Mouse (Mus musculus) liver, embryonic 14.5 days (tissue): ENCODE results near the gene Cspg4. TPM values are rescaled to one million over a fixed set of nuclear protein-coding genes. Genes with fewer than 3 reads are reported as not detected.

ENCODE experiments used
- ATAC-seq: fragments of 200-750 bp; cut with Nextera tagmentation; 2 replicates; pipeline ENCODE4 v1.8.0; 2017; ENCODE audit warnings: moderate number of reproducible peaks, mild to moderate bottlenecking, moderate library complexity; ENCODE audit not compliant: insufficient read depth
- DNase-seq, 3 experiments: peaks; one replicate each; pipeline ENCODE4 v3.0.0-alpha.2; 2012 to 2013; ENCODE audit warnings: low read depth in 3 of 3, low spot score in 3 of 3
- H3K27ac ChIP-seq: fragments of 300-500 bp; sonication (generic); 2 replicates; pipeline ENCODE4 v1.5.1; 2014; ENCODE audit warnings: moderate library complexity, mild to moderate bottlenecking, control low read depth, inconsistent platforms
- H3K27me3 ChIP-seq: fragments of 300-500 bp; sonication (generic); 2 replicates; pipeline ENCODE4 v1.6.1; 2014; ENCODE audit warnings: mild to moderate bottlenecking, low read length, moderate library complexity; ENCODE audit not compliant: control insufficient read depth, insufficient read depth
- H3K36me3 ChIP-seq: fragments of 300-500 bp; sonication (generic); replicated peaks from 2 replicates; pipeline ENCODE4 v1.6.1; 2014; ENCODE audit warnings: low read depth; ENCODE audit not compliant: control insufficient read depth, insufficient read depth
- H3K4me1 ChIP-seq, 2 experiments: fragments of 200-500 bp in 1 of 2; fragments of 300-500 bp in 1 of 2; sonication (generic) in 1 of 2; replicated peaks; 2 replicates each; pipeline ENCODE4 v1.6.1; 2012 to 2014; ENCODE audit warnings: antibody characterized with exemption in 1 of 2, inconsistent platforms in 1 of 2, low read length in 1 of 2; ENCODE audit not compliant: control insufficient read depth in 2 of 2, insufficient read depth in 2 of 2
- H3K4me2 ChIP-seq: fragments of 300-500 bp; sonication (generic); 2 replicates; pipeline ENCODE4 v1.6.1; 2014; ENCODE audit warnings: low read depth, mild to moderate bottlenecking, control low read depth, moderate library complexity
- H3K4me3 ChIP-seq, 2 experiments: fragments of 200-500 bp in 1 of 2; fragments of 300-500 bp in 1 of 2; sonication (generic) in 1 of 2; 2 replicates each; pipeline ENCODE4 v1.5.1; 2012 to 2014; ENCODE audit warnings: low read depth in 2 of 2, low read length in 2 of 2, mild to moderate bottlenecking in 2 of 2, control low read depth in 1 of 2, inconsistent platforms in 1 of 2, moderate library complexity in 1 of 2; ENCODE audit not compliant: insufficient read depth in 1 of 2
- H3K9ac ChIP-seq: fragments of 300-500 bp; sonication (generic); replicated peaks from 2 replicates; pipeline ENCODE4 v1.6.1; 2014; ENCODE audit warnings: mild to moderate bottlenecking, control low read depth, moderate library complexity
- H3K9me3 ChIP-seq: fragments of 300-500 bp; sonication (generic); 2 replicates; pipeline ENCODE4 v1.6.1; 2016; ENCODE audit warnings: low read length, mixed read lengths; ENCODE audit not compliant: control insufficient read depth
- CTCF ChIP-seq: IDR thresholded peaks from 2 replicates; pipeline ENCODE4 v1.5.1; 2016; ENCODE audit warnings: antibody characterized with exemption, low read depth, control low read depth
- EP300 ChIP-seq: IDR thresholded peaks from 2 replicates; pipeline ENCODE4 v1.6.1; 2016; ENCODE audit warnings: antibody characterized with exemption, low read depth
- WGBS: fragments of 180-500 bp; shearing (Covaris S2); extraction: QIAGEN DNeasy Blood & Tissue Kit; methylation state at CpG from one replicate; pipeline ENCODE4 v1.1.7; 2014; ENCODE audit not compliant: insufficient replicate concordance; 5-methylcytosine and 5-hydroxymethylcytosine counted together
- polyA plus RNA-seq, 2 experiments: library from polyadenylated mRNA; depleted of rRNA in 1 of 2; stranded (reverse) in 1 of 2; unstranded in 1 of 2; fragments of >200 nt; fragmentation: Nextera tagmentation in 1 of 2; extraction: Ambion mirVana in 1 of 2; gene quantifications; 2 replicates each; pipeline versions ENCODE4 v1.2.1 to v1.2.3; 2012 to 2014

Cspg4 gene
- polyA plus RNA-seq, 2 experiments = 0.08 to 0.16 TPM

DNA sequence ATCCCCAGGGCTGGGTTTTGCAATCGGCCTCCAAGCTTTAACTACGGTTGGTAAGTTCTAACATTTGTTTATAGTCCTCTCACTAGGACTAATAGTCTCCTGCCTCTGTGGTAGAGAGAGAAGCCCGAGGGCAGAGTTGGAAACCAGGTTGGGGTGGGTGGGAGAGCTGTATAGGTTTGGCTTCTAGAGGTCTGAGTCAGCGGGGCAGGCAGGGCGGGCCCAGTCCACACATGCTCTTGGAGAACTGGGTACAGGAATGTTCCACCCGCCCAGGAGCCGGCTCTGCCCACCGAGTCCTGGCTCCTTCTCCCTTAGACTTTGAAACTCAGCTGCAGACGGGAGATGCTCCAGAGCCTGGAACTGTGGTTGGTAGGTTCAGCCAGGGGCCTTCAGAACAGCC, 49.2 kb downstream of the Cspg4 start:
- no peak overlapping the region for H3K4me3 ChIP-seq
- no peak overlapping the region for H3K9ac ChIP-seq
- ATAC-seq (no peak), DNase-seq (no peak)
- no peak overlapping the region for H3K4me2 ChIP-seq
- H3K27me3 ChIP-seq = no peaks in the 10 kb centered on the region
- 0 out of 4 replicates have a peak, but pooled peaks cover 0 to 2% of the 10 kb centered on the region in 2 experiments for H3K4me1 ChIP-seq
- no peaks in the 10 kb centered on the region for H3K9me3 ChIP-seq
- no peak for TF ChIP-seq EP300
- no peak for TF ChIP-seq CTCF
- 63% methylated on average over 9 of the region's 9 CpGs for WGBS
- no peaks in the 10 kb centered on the region for H3K36me3 ChIP-seq
- no peak overlapping the region for H3K27ac ChIP-seq

DNA sequence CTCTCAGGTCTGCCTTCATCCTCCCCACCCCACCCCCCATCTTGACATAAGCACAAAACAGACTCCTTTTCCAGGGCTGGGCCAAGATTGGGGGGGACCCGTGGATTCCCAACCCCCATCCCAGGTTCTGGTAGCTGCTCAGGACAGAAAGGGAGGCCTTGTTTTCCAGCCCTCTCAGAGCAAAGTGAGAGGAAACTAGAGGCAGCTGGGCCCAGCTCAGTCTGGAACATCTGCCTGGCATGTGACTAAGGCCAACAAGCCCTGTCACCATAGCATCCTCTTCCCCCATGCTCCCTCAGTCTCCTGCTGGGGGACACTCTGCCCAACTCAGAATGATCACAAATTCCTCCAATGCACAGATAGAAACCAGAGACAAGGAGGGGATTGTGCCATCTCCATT, 50.3 kb downstream of the Cspg4 start:
- 0 out of 4 replicates have a peak, but pooled peaks cover 0 to 2% of the 10 kb centered on the region in 2 experiments for H3K4me1 ChIP-seq
- 57% methylated on average over 1 of the region's 1 CpGs for WGBS
- ATAC-seq (no peak), DNase-seq (no peak)
- no peaks in the 10 kb centered on the region for H3K9me3 ChIP-seq
- no peaks in the 10 kb centered on the region for H3K27me3 ChIP-seq
- TF ChIP-seq EP300 = no peak
- no peak; the same call in 1 of the 2 replicates for TF ChIP-seq CTCF
- H3K27ac ChIP-seq = no peak overlapping the region
- H3K4me3 ChIP-seq = no peak overlapping the region
- no peaks in the 10 kb centered on the region for H3K36me3 ChIP-seq
- H3K9ac ChIP-seq = no peak overlapping the region
- no peak overlapping the region for H3K4me2 ChIP-seq

DNA sequence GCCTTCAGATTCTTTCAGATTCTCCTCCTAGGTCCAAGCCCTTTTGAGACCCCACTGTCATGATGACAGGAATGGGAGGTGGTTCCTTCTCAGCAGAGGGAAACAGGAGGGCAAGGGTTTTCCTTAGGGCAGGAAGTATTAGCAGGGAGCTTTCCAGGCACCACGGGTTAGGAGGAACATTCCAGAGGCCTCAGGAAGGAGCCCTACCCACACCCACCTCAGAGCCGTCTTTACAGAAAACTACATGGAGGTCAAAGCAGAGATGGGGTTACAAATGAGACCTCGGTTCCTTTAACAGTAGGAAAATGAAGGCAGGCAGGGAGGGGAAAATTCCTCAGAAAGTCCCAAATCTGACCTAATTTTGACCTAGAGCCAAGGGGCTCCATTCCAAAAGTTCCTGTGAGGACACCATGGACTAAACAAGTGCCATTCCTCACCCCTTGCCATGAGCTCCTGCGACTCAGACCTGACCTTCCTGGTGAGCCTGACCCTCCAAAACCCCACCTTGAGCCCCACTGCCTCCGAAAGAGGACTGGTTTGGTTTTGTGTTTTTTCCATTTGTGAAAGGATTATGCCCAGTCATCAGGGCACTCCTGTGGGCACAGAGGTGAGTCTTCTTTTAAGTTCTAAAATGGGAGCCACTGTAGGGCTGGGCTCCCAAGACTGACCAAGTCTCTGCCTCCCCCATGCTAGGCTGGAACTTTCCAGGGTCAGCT, 51.0 kb downstream of the Cspg4 start:
- no peak for DNase-seq

DNA sequence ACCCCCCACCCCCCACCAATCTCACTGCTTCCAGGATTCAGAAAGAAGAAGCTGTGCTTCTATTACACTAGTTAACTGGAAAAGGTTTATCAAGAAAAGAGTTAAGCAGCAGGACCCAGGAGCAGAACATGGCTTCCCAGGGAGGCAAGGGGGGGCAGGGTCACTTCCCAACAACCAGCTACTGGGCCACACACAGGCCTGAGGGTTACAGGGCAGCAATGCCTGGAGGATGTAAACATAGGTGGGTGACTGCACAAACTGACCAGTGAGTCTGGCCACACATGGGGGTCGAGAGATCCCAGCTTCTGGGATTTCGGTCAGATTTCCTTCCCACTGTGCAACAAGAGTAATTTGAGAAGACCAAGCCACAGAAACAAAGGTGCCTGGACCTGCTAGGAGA, 52.3 kb downstream of the Cspg4 start:
- no peaks in the 10 kb centered on the region for H3K9me3 ChIP-seq
- H3K4me3 ChIP-seq = no peak overlapping the region
- H3K4me1 ChIP-seq = no peaks in the 10 kb centered on the region
- ATAC-seq (no peak), DNase-seq (no peak)
- no peaks in the 10 kb centered on the region for H3K27me3 ChIP-seq
- WGBS = 74% methylated on average over 2 of the region's 2 CpGs
- no peaks in the 10 kb centered on the region for H3K36me3 ChIP-seq
- H3K27ac ChIP-seq = no peak overlapping the region
- H3K4me2 ChIP-seq = no peak overlapping the region
- TF ChIP-seq CTCF (no peak), EP300 (no peak)
- no peak overlapping the region for H3K9ac ChIP-seq

More for the DNA sequence above, 51.0 kb downstream of the Cspg4 start:
- Histone ChIP-seq H3K27me3 (no peaks in the 10 kb centered on the region), H3K4me3 (no peak overlapping the region), H3K9me3 (no peaks in the 10 kb centered on the region), H3K36me3 (no peaks in the 10 kb centered on the region), H3K4me2 (no peak overlapping the region), H3K27ac (no peak overlapping the region), H3K4me1 (no peaks in the 10 kb centered on the region), H3K9ac (no peak overlapping the region)
- TF ChIP-seq CTCF (no peak), EP300 (no peak)
- 55% methylated on average over 5 of the region's 5 CpGs for WGBS
- ATAC-seq = no peak

DNA sequence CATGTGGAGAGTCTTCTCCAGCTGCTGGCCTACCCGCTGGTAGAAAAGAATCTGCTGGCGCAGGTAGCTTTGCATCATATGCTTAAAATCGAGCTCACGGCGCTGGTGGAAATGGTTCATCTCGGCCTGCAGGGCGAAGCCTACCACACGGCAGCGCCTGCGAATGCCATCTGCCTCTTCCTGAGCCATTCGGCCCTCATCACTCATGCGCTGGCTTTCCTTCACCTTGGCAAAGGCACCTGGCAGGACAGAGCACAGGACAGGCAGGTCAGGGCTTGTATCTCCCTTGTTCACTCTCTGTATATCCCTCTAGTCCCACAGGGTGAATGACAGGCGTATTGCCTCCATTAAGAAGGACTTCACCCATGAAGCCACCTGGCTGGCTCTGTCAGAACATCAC, 53.6 kb downstream of the Cspg4 start:
- DNase-seq (no peak), ATAC-seq (no peak)
- Histone ChIP-seq H3K4me2 (no peak overlapping the region), H3K9me3 (no peaks in the 10 kb centered on the region), H3K4me3 (no peak overlapping the region), H3K36me3 (no peaks in the 10 kb centered on the region), H3K27me3 (no peaks in the 10 kb centered on the region), H3K9ac (no peak overlapping the region), H3K27ac (no peak overlapping the region), H3K4me1 (no peaks in the 10 kb centered on the region)
- 86% methylated on average over 13 of the region's 13 CpGs for WGBS
- TF ChIP-seq EP300 = no peak
- TF ChIP-seq CTCF = no peak
